Mouse (Mus musculus) Patski (cell line): Measurements from ENCODE around the gene Olfr589. TPM values are rescaled to one million over a fixed set of nuclear protein-coding genes. Genes with fewer than 3 reads are reported as not detected.
"Not testable (repeated sequence)": the region's sequence is repeated elsewhere in the genome, so short reads cannot be mapped to it uniquely, and the experiment has no call there.

Experiments
- ATAC-seq: fragments of 100-300 bp; one replicate; pipeline ENCODE4 v1.8.0; 2021
- CTCF ChIA-PET: fragments of 350-600 bp; sonication (Branson Sonifier 250); formaldehyde crosslinking; loops from one replicate; lab custom pipeline; 2022; ENCODE audit warnings: inconsistent platforms; lab: Charles Lee
- POLR2A ChIA-PET: fragments of 350-600 bp; sonication (Branson Sonifier 250); formaldehyde crosslinking; loops from one replicate; lab custom pipeline; 2022; ENCODE audit warnings: antibody characterized with exemption, inconsistent platforms; lab: Charles Lee
- DNase-seq: peaks from one replicate; pipeline ENCODE4 v3.0.0-alpha.2; 2011; ENCODE audit warnings: low read depth, low spot score
- H3K27me3 ChIP-seq: fragments of 371-371 bp; one replicate; pipeline ENCODE4 v1.5.1; 2021
- CTCF ChIP-seq: fragments of 100-300 bp; IDR thresholded peaks from one replicate; pipeline ENCODE4 v1.5.1; 2021
- in situ Hi-C: fragments of 300-500 bp; cut with MboI; formaldehyde crosslinking; loops from 3 replicates; pipeline ENCODE4 v1.11.1; 2018; ENCODE audit warnings: low pct_unique_long_range_greater_than_20kb, mixed read lengths
- polyA plus RNA-seq: library from polyadenylated mRNA; unstranded; gene quantifications from one replicate; pipeline ENCODE4 v1.2.3, GENCODE M21; 2021

Olfr589 gene
- not detected for polyA plus RNA-seq

- CTCF ChIA-PET = no interaction called here
- POLR2A ChIA-PET = no interaction called here
- H3K27me3 ChIP-seq = no peaks in the 10 kb centered on the region
- in situ Hi-C loops = no loop called here
- ATAC-seq (no peak), DNase-seq (no peak)
- TF ChIP-seq CTCF = no peak
These were observed at the start of gene Olfr589 for GRCm38 (mm10) chr7:103156256-103156655. Gene Olfr589, minus strand, starts transcription at chr7:103156356.

GRCm38 (mm10) chr7:103184503-103184902 lies 28.3 kb upstream of the Olfr589 start, which contains the start of gene Olfr592:
Gene Olfr592, plus strand, starts transcription at chr7:103184803.
- DNase-seq, in situ Hi-C loops, H3K27me3 ChIP-seq, CTCF ChIA-PET, POLR2A ChIA-PET, ATAC-seq: not testable (repeated sequence)

GRCm38 (mm10) chr7:103178240-103178639 lies 22.1 kb upstream of the Olfr589 start, which contains the start of gene Olfr591:
Gene Olfr591, minus strand, starts transcription at chr7:103178340.
- TF ChIP-seq CTCF = no peak
- no peak for DNase-seq
- in situ Hi-C loops = no loop called here
- ChIA-PET POLR2A (no interaction called here), CTCF (no interaction called here)
- ATAC-seq = no peak
- H3K27me3 ChIP-seq = no peaks in the 10 kb centered on the region

GRCm38 (mm10) chr7:103169697-103170096 lies 13.5 kb upstream of the Olfr589 start:
- ChIA-PET CTCF (no interaction called here), POLR2A (no interaction called here)
- no peaks in the 10 kb centered on the region for H3K27me3 ChIP-seq
- DNase-seq = no peak
- in situ Hi-C loops = no loop called here
- ATAC-seq = no peak
- TF ChIP-seq CTCF = no peak

GRCm38 (mm10) chr7:103140579-103140978 lies 15.6 kb downstream of the Olfr589 start, which contains the start of gene Olfr588-ps1:
Gene Olfr588-ps1, plus strand, starts transcription at chr7:103140879.
- H3K27me3 ChIP-seq = no peaks in the 10 kb centered on the region
- ATAC-seq (no peak), DNase-seq (no peak)
- ChIA-PET CTCF (no interaction called here), POLR2A (no interaction called here)
- in situ Hi-C loops = no loop called here
- no peak for TF ChIP-seq CTCF

GRCm38 (mm10) chr7:103125538-103125937 lies 30.6 kb downstream of the Olfr589 start, which contains the start of gene Olfr586:
Gene Olfr586, minus strand, starts transcription at chr7:103125638.
- CTCF ChIA-PET = no interaction called here
- POLR2A ChIA-PET = no interaction called here

GRCm38 (mm10) chr7:103119406-103119805 lies 36.8 kb downstream of the Olfr589 start:
- CTCF ChIA-PET = interaction anchor here (1.0 kb wide), 1 partner anchor 9 kb away, joined by 3 read pairs; no protein-coding TSS in a partner anchor
- POLR2A ChIA-PET = no interaction called here
- no peak for DNase-seq

More at GRCm38 (mm10) chr7:103125538-103125937, 30.6 kb downstream of the Olfr589 start, which contains the start of gene Olfr586:
- no peaks in the 10 kb centered on the region for H3K27me3 ChIP-seq
- ATAC-seq = no peak
- in situ Hi-C loops = no loop called here
- no peak for DNase-seq
- TF ChIP-seq CTCF = no peak

More at GRCm38 (mm10) chr7:103119406-103119805, 36.8 kb downstream of the Olfr589 start:
- ATAC-seq = no peak
- H3K27me3 ChIP-seq = no peaks in the 10 kb centered on the region
- TF ChIP-seq CTCF = no peak
- in situ Hi-C loops = no loop called here

Other genes with a start within 250 kb of the Olfr589 start
- not detected for gene Olfr571, start 238.8 kb downstream of the Olfr589 start, polyA plus RNA-seq
- gene Olfr572, start 231.9 kb downstream of the Olfr589 start, polyA plus RNA-seq = not detected
- not detected for gene Olfr573-ps1, start 213.8 kb downstream of the Olfr589 start, polyA plus RNA-seq
- gene Olfr574, start 207.9 kb downstream of the Olfr589 start, polyA plus RNA-seq = not detected
- gene Olfr575, start 197.6 kb downstream of the Olfr589 start, polyA plus RNA-seq = not detected
- not detected for gene Olfr576, start 193.7 kb downstream of the Olfr589 start, polyA plus RNA-seq
- gene Olfr577, start 180.4 kb downstream of the Olfr589 start, polyA plus RNA-seq = not detected
- gene Olfr578, start 167.0 kb downstream of the Olfr589 start, polyA plus RNA-seq = not detected
- gene Olfr582, start 118.3 kb downstream of the Olfr589 start, polyA plus RNA-seq = not detected
- not detected for gene Olfr583, start 105.1 kb downstream of the Olfr589 start, polyA plus RNA-seq
- not detected for gene Olfr584, start 74.5 kb downstream of the Olfr589 start, polyA plus RNA-seq
- gene Olfr585, start 58.6 kb downstream of the Olfr589 start, polyA plus RNA-seq = not detected
- not detected for gene Olfr586, start 30.7 kb downstream of the Olfr589 start, polyA plus RNA-seq
- not detected for gene Olfr588-ps1, start 15.5 kb downstream of the Olfr589 start, polyA plus RNA-seq
- gene Olfr591, start 22.0 kb upstream of the Olfr589 start, polyA plus RNA-seq = not detected
- not detected for gene Olfr592, start 28.4 kb upstream of the Olfr589 start, polyA plus RNA-seq
- gene Olfr593, start 55.5 kb upstream of the Olfr589 start, polyA plus RNA-seq = not detected
- gene Olfr594, start 60.6 kb upstream of the Olfr589 start, polyA plus RNA-seq = not detected
- gene Usp17ld, start 96.1 kb upstream of the Olfr589 start, polyA plus RNA-seq = not detected
- not detected for gene Olfr596, start 149.3 kb upstream of the Olfr589 start, polyA plus RNA-seq
- not detected for gene Olfr597, start 160.0 kb upstream of the Olfr589 start, polyA plus RNA-seq
- not detected for gene Olfr598, start 167.2 kb upstream of the Olfr589 start, polyA plus RNA-seq
- gene Olfr599, start 179.6 kb upstream of the Olfr589 start, polyA plus RNA-seq = not detected
- not detected for gene Olfr600, start 193.3 kb upstream of the Olfr589 start, polyA plus RNA-seq
- gene Olfr601, start 206.3 kb upstream of the Olfr589 start, polyA plus RNA-seq = not detected
- gene Olfr603, start 229.8 kb upstream of the Olfr589 start, polyA plus RNA-seq = not detected